Mouse (Mus musculus) liver, postnatal 0 days (tissue): ENCODE measurements around the gene Wdr83. TPM values are rescaled to one million over a fixed set of nuclear protein-coding genes. Genes with fewer than 3 reads are reported as not detected.
A peak's percentile ranks its signal among the peaks of the same experiment; 100 is the strongest.

Source experiments
- ATAC-seq: fragments of 200-750 bp; cut with Nextera tagmentation; 2 replicates; pipeline ENCODE4 v1.8.0; 2017; ENCODE audit warnings: mild to moderate bottlenecking, moderate library complexity
- DNase-seq: peaks from one replicate; pipeline ENCODE4 v3.0.0-alpha.2; 2016
- H3K27ac ChIP-seq: fragments of 300-500 bp; sonication (generic); 2 replicates; pipeline ENCODE4 v1.5.1; 2014; ENCODE audit warnings: antibody characterized with exemption, moderate library complexity, mild to moderate bottlenecking, low read depth
- H3K27me3 ChIP-seq: fragments of 300-500 bp; sonication (generic); 2 replicates; pipeline ENCODE4 v1.6.1; 2014; ENCODE audit warnings: low read length, control low read depth, mixed read lengths; ENCODE audit not compliant: insufficient read depth
- H3K36me3 ChIP-seq: fragments of 300-500 bp; sonication (generic); replicated peaks from 2 replicates; pipeline ENCODE4 v1.6.1; 2014; ENCODE audit warnings: mild to moderate bottlenecking, control low read depth, low read length, moderate library complexity, mixed read lengths; ENCODE audit not compliant: insufficient read depth
- H3K4me1 ChIP-seq: fragments of 300-500 bp; sonication (generic); 2 replicates; pipeline ENCODE4 v1.6.1; 2014; ENCODE audit warnings: antibody characterized with exemption, mild to moderate bottlenecking, control low read depth; ENCODE audit not compliant: insufficient read depth
- H3K4me2 ChIP-seq: fragments of 300-500 bp; sonication (generic); 2 replicates; pipeline ENCODE4 v1.6.1; 2014; ENCODE audit warnings: low read depth, mild to moderate bottlenecking, low read length, moderate library complexity, mixed read lengths
- H3K4me3 ChIP-seq: fragments of 300-500 bp; sonication (generic); 2 replicates; pipeline ENCODE4 v1.5.1; 2014; ENCODE audit warnings: low read depth, low read length
- H3K9ac ChIP-seq: fragments of 300-500 bp; sonication (generic); replicated peaks from 2 replicates; pipeline ENCODE4 v1.6.1; 2014; ENCODE audit warnings: mild to moderate bottlenecking, moderate library complexity
- H3K9me3 ChIP-seq: fragments of 300-500 bp; sonication (generic); 2 replicates; pipeline ENCODE4 v1.6.1; 2016; ENCODE audit warnings: mild to moderate bottlenecking, control low read depth, low read length, mixed read lengths
- CTCF ChIP-seq: sonication (generic); IDR thresholded peaks from 2 replicates; pipeline ENCODE4 v1.5.1; 2016; ENCODE audit warnings: antibody characterized with exemption, low read depth
- EP300 ChIP-seq: IDR thresholded peaks from 2 replicates; pipeline ENCODE4 v1.6.1; 2016; ENCODE audit warnings: antibody characterized with exemption, low read depth, mild to moderate bottlenecking
- WGBS: fragments of 180-500 bp; shearing (Covaris S2); extraction: QIAGEN DNeasy Blood & Tissue Kit; methylation state at CpG from one replicate; pipeline ENCODE4 v1.1.7; 2014; ENCODE audit not compliant: insufficient replicate concordance; 5-methylcytosine and 5-hydroxymethylcytosine counted together
- polyA plus RNA-seq: library from polyadenylated mRNA; unstranded; fragments of >200 nt; fragmentation: Nextera tagmentation; extraction: Ambion mirVana; gene quantifications from 2 replicates; pipeline ENCODE4 v1.2.1, GENCODE M21; 2015

The Wdr83 gene
- polyA plus RNA-seq, 1 experiment from 2014 or later: 18.4 TPM

- Histone ChIP-seq H3K9me3 (no peaks in the 10 kb centered on the region), H3K4me3 (no peak within 1 kb of the TSS), H3K36me3 (no peaks in the 10 kb centered on the region; the same call in 1 of the 2 replicates), H3K4me1 (peaks cover 24% of the 10 kb centered on the region), H3K27me3 (no peaks in the 10 kb centered on the region), H3K27ac (no peak within 1 kb of the TSS), H3K9ac (no peak within 1 kb of the TSS), H3K4me2 (no peak within 1 kb of the TSS)
- no peak for ATAC-seq
- no peak for DNase-seq
- TF ChIP-seq CTCF (no peak), EP300 (no peak)
Observed at GRCm38 (mm10) chr8:85067982-85068381, 13.1 kb downstream of the Wdr83 start, which contains the start of gene Gm5741. TSS of gene Gm5741 (minus strand) at chr8:85067982.

- no peaks in the 10 kb centered on the region for H3K9me3 ChIP-seq
- DNase-seq: no peak
- H3K4me1 ChIP-seq: peaks cover 19% of the 10 kb centered on the region
- no peak overlapping the region for H3K4me2 ChIP-seq
- no peaks in the 10 kb centered on the region for H3K27me3 ChIP-seq
- H3K27ac ChIP-seq: no peak overlapping the region
- no peak overlapping the region for H3K4me3 ChIP-seq
- ATAC-seq: no peak
- 92% methylated on average over 2 of the region's 2 CpGs for WGBS
- H3K9ac ChIP-seq: no peak overlapping the region
- H3K36me3 ChIP-seq: no peaks in the 10 kb centered on the region
- TF ChIP-seq CTCF (no peak), EP300 (no peak)
Observed at GRCm38 (mm10) chr8:85067155-85067554, 14.0 kb downstream of the Wdr83 start.

GRCm38 (mm10) chr8:85065213-85065612, 15.9 kb downstream of the Wdr83 start:
- no peak overlapping the region for H3K4me2 ChIP-seq
- no peaks in the 10 kb centered on the region for H3K9me3 ChIP-seq
- peaks cover 19% of the 10 kb centered on the region for H3K4me1 ChIP-seq
- WGBS: 58% methylated on average over 2 of the region's 2 CpGs
- TF ChIP-seq CTCF (no peak), EP300 (no peak)
- no peaks in the 10 kb centered on the region for H3K27me3 ChIP-seq
- DNase-seq (peak; percentile 78), ATAC-seq (peak; percentile 78)
- H3K9ac ChIP-seq: no peak overlapping the region; the same call in 1 of the 2 replicates
- no peak overlapping the region for H3K4me3 ChIP-seq
- H3K27ac ChIP-seq: peak overlapping the region; percentile 39; the same call in 1 of the 2 replicates
- H3K36me3 ChIP-seq: no peaks in the 10 kb centered on the region

- ATAC-seq (no peak), DNase-seq (no peak)
- WGBS: 91% methylated on average over 4 of the region's 4 CpGs
- H3K36me3 ChIP-seq: no peaks in the 10 kb centered on the region
- no peak overlapping the region for H3K4me2 ChIP-seq
- TF ChIP-seq EP300: no peak
- TF ChIP-seq CTCF: no peak
- H3K9ac ChIP-seq: no peak overlapping the region
- H3K4me1 ChIP-seq: peaks cover 20% of the 10 kb centered on the region
- H3K4me3 ChIP-seq: no peak overlapping the region
- no peak overlapping the region for H3K27ac ChIP-seq
- H3K9me3 ChIP-seq: no peaks in the 10 kb centered on the region
- H3K27me3 ChIP-seq: no peaks in the 10 kb centered on the region
Observed at GRCm38 (mm10) chr8:85062603-85063002, 18.5 kb downstream of the Wdr83 start.

- ATAC-seq: peak; percentile 89
- no peak within 1 kb of the TSS for H3K27ac ChIP-seq
- WGBS: under 1% methylated on average over 52 of the region's 53 CpGs
- peak within 1 kb of the TSS; percentile 98 for H3K4me2 ChIP-seq
- H3K4me3 ChIP-seq: peak within 1 kb of the TSS; percentile 88
- H3K4me1 ChIP-seq: peaks cover 18% of the 10 kb centered on the region
- peak within 1 kb of the TSS; percentile 72 for H3K9ac ChIP-seq
- TF ChIP-seq EP300 (no peak), CTCF (no peak)
- no peaks in the 10 kb centered on the region for H3K9me3 ChIP-seq
- no peaks in the 10 kb centered on the region for H3K27me3 ChIP-seq
- peak; percentile 91 for DNase-seq
- H3K36me3 ChIP-seq: peaks cover 22% of the 10 kb centered on the region
Observed at GRCm38 (mm10) chr8:85059879-85060616, 21.1 kb downstream of the Wdr83 start, which contains the start of gene Fbxw9. TSS of gene Fbxw9 (plus strand) at chr8:85060055.

- H3K9ac ChIP-seq: no peak overlapping the region
- H3K4me2 ChIP-seq: no peak overlapping the region
- DNase-seq: no peak
- no peaks in the 10 kb centered on the region for H3K27me3 ChIP-seq
- H3K4me1 ChIP-seq: peaks cover 12% of the 10 kb centered on the region
- peaks cover 48% of the 10 kb centered on the region for H3K36me3 ChIP-seq
- TF ChIP-seq CTCF (no peak), EP300 (no peak)
- WGBS: 71% methylated on average over 7 of the region's 7 CpGs
- no peak overlapping the region for H3K27ac ChIP-seq
- no peaks in the 10 kb centered on the region for H3K9me3 ChIP-seq
- ATAC-seq: no peak
- no peak overlapping the region for H3K4me3 ChIP-seq
Observed at GRCm38 (mm10) chr8:85057367-85057766, 23.7 kb downstream of the Wdr83 start.
